Mouse (Mus musculus) limb, embryonic 11.5 days (tissue): Measurements from ENCODE around the gene Olfr50. TPM values are rescaled to one million over a fixed set of nuclear protein-coding genes. Genes with fewer than 3 reads are reported as not detected.

Experiments used
- ATAC-seq: fragments of 200-750 bp; cut with Nextera tagmentation; 2 replicates; pipeline ENCODE4 v1.8.0; 2017; ENCODE audit warnings: low read depth; ENCODE audit not compliant: insufficient number of reproducible peaks, low FRiP score, low TSS enrichment
- DNase-seq: peaks from one replicate; pipeline ENCODE4 v3.0.0-alpha.2; 2015; ENCODE audit warnings: low spot score
- H3K27ac ChIP-seq: fragments of 300-500 bp; sonication (generic); replicated peaks from 2 replicates; pipeline ENCODE4 v1.5.1; 2014; ENCODE audit warnings: low read depth, mild to moderate bottlenecking, low read length
- H3K27me3 ChIP-seq: fragments of 300-500 bp; sonication (generic); 2 replicates; pipeline ENCODE4 v1.6.1; 2014; ENCODE audit warnings: mild to moderate bottlenecking, low read length, mixed read lengths; ENCODE audit not compliant: control insufficient read depth, insufficient read depth
- H3K36me3 ChIP-seq: fragments of 300-500 bp; sonication (generic); 2 replicates; pipeline ENCODE4 v1.6.1; 2014; ENCODE audit warnings: mild to moderate bottlenecking, low read length, moderate library complexity, mixed read lengths; ENCODE audit not compliant: control insufficient read depth, insufficient read depth
- H3K4me1 ChIP-seq: fragments of 300-500 bp; sonication (generic); 2 replicates; pipeline ENCODE4 v1.6.1; 2014; ENCODE audit warnings: low read length, mixed read lengths; ENCODE audit not compliant: control insufficient read depth, insufficient read depth
- H3K4me2 ChIP-seq: fragments of 300-500 bp; sonication (generic); 2 replicates; pipeline ENCODE4 v1.6.1; 2014; ENCODE audit warnings: low read depth, mild to moderate bottlenecking, moderate library complexity; ENCODE audit not compliant: severe bottlenecking
- H3K4me3 ChIP-seq: fragments of 300-500 bp; sonication (generic); 2 replicates; pipeline ENCODE4 v1.5.1; 2014; ENCODE audit warnings: low read depth, low read length
- H3K9ac ChIP-seq: fragments of 300-500 bp; sonication (generic); 2 replicates; pipeline ENCODE4 v1.6.1; 2014; ENCODE audit warnings: mild to moderate bottlenecking, low read length
- H3K9me3 ChIP-seq: fragments of 300-500 bp; sonication (generic); 2 replicates; pipeline ENCODE4 v1.6.1; 2016; ENCODE audit warnings: low read length; ENCODE audit not compliant: control insufficient read depth
- WGBS: fragments of 180-500 bp; shearing (Covaris S2); extraction: QIAGEN DNeasy Blood & Tissue Kit; methylation state at CpG from one replicate; pipeline ENCODE4 v1.1.7; 2014; 5-methylcytosine and 5-hydroxymethylcytosine counted together
- polyA plus RNA-seq: library from polyadenylated mRNA; unstranded; fragments of >200 nt; fragmentation: Nextera tagmentation; extraction: Ambion mirVana; gene quantifications from 2 replicates; pipeline ENCODE4 v1.2.1, GENCODE M21; 2014

The Olfr50 gene
- not detected in 2 replicates for polyA plus RNA-seq

DNA sequence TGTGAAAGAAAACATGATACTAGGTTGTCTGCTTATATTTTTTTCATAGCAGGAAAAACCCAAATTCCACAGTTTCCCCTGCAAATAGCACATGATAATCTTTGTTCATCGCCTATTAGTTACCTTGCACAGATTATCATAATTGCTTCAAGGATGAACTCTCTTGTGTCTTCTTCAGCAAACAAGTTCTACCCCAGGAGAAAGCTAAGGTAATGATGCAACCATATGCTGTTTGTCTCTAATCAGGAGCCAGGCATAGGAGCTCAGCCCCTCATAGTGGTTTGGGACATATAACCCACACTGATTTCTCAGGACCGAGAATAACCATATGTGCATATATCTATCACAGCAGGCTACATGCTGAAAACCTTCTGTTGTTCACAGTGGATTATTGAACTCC, at the start of gene Olfr50:
Gene Olfr50 (plus strand): TSS at position 301 of the 400 bp plus-strand sequence.
- ATAC-seq (no peak), DNase-seq (no peak)
- H3K9ac ChIP-seq = no peak within 1 kb of the TSS
- peaks cover 4% of the 10 kb centered on the region; the same call in 1 of the 2 replicates for H3K9me3 ChIP-seq
- no peak within 1 kb of the TSS for H3K27ac ChIP-seq
- H3K4me2 ChIP-seq = no peak within 1 kb of the TSS
- WGBS = 86% methylated on average over 2 of the region's 2 CpGs
- H3K4me1 ChIP-seq = no peaks in the 10 kb centered on the region
- H3K4me3 ChIP-seq = no peak within 1 kb of the TSS
- H3K27me3 ChIP-seq = no peaks in the 10 kb centered on the region
- H3K36me3 ChIP-seq = no peaks in the 10 kb centered on the region

DNA sequence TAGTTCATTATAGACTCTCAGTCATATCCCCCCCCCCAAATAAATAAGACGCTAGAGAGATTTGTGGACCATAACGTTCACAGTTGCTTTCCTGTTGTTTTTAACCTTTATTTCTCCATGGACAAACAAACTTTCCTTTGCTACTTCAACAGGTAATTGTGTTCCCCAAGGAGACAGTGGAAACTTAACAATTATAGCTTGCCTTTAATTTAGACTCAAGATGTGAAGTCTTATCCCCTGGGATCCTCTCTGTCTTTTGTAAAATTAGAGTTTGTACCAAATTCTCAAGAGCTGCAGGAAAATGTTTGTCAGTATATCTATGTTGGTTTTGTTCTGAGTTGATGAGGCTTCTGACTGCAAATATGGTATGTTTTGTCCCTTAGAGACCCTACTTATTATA, 6.4 kb upstream of the Olfr50 start, which contains the start of gene Olfr348:
Gene Olfr348 (plus strand): TSS at position 301 of the 400 bp plus-strand sequence.
- Histone ChIP-seq H3K4me1 (no peaks in the 10 kb centered on the region), H3K4me3 (no peak within 1 kb of the TSS), H3K9ac (no peak within 1 kb of the TSS), H3K27ac (no peak within 1 kb of the TSS), H3K4me2 (no peak within 1 kb of the TSS), H3K27me3 (no peaks in the 10 kb centered on the region), H3K36me3 (no peaks in the 10 kb centered on the region), H3K9me3 (no peaks in the 10 kb centered on the region)
- ATAC-seq (no peak), DNase-seq (no peak)
- WGBS = 72% methylated on average over 2 of the region's 2 CpGs

DNA sequence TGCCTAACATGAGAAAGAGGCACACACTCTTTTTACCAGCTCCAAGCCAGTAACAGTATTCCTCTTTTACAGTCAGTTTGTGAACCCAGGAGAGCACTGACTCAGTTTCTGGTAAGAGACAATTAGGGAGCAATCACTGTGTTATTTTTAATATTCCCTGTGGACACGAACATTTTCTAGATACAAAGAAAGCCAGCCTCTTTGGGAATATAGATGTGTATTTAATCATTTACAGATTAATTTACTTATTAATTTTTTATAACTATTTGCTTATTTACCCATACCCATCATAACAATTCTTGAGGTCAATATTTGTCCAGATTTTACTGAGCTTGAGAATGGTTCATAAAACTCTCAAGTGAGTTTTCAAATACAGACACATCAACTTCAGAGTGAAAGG, 26.6 kb downstream of the Olfr50 start, which contains the start of gene Olfr3:
Gene Olfr3 (minus strand): TSS at position 101 of the 400 bp plus-strand sequence.
- Histone ChIP-seq H3K4me3 (no peak within 1 kb of the TSS), H3K4me1 (no peaks in the 10 kb centered on the region), H3K27me3 (no peaks in the 10 kb centered on the region), H3K9me3 (no peaks in the 10 kb centered on the region; the same call in 1 of the 2 replicates), H3K27ac (no peak within 1 kb of the TSS), H3K36me3 (no peaks in the 10 kb centered on the region), H3K4me2 (no peak within 1 kb of the TSS), H3K9ac (no peak within 1 kb of the TSS)
- DNase-seq (no peak), ATAC-seq (no peak)
- WGBS = 71% methylated on average over 1 of the region's 1 CpGs

DNA sequence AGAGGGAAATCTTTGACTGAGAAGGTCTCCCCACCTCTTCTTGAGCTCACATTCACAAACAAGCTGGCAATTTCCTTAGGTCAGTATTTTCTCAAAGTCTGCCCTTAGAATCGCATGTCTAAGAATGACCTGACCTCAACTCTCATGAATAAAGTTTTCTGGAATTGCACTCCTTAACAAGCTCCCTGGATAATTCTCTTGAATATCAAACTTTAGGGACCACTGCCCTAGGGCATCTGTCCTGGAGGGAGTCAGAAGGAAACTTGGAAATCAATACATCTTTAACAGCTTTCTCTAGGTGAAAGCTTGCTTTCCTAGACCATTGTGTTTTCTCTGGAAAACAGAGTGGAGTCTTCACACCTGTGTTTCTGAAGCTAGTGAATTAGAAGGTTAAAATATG, 55.7 kb downstream of the Olfr50 start, which contains the start of gene Olfr350:
Gene Olfr350 (plus strand): TSS at position 301 of the 400 bp plus-strand sequence.
- no peak within 1 kb of the TSS for H3K4me3 ChIP-seq
- H3K9me3 ChIP-seq = no peaks in the 10 kb centered on the region; the same call in 1 of the 2 replicates
- no peaks in the 10 kb centered on the region for H3K4me1 ChIP-seq
- H3K27ac ChIP-seq = no peak within 1 kb of the TSS
- no peak within 1 kb of the TSS for H3K9ac ChIP-seq
- no peak within 1 kb of the TSS for H3K4me2 ChIP-seq
- no peaks in the 10 kb centered on the region for H3K27me3 ChIP-seq
- no peak for ATAC-seq
- H3K36me3 ChIP-seq = no peaks in the 10 kb centered on the region
- WGBS = 95% methylated on average over 1 of the region's 1 CpGs
- no peak for DNase-seq

Other genes with a start within 250 kb of the Olfr50 start
- gene Olfr344, start 223.9 kb upstream of the Olfr50 start, polyA plus RNA-seq = not detected in 2 replicates
- not detected in 2 replicates for gene Olfr345, start 150.5 kb upstream of the Olfr50 start, polyA plus RNA-seq
- not detected in 2 replicates for gene Olfr346, start 104.8 kb upstream of the Olfr50 start, polyA plus RNA-seq
- gene Olfr347, start 58.6 kb upstream of the Olfr50 start, polyA plus RNA-seq = not detected in 2 replicates
- not detected in 2 replicates for gene Olfr348, start 6.3 kb upstream of the Olfr50 start, polyA plus RNA-seq
- not detected in 2 replicates for gene Olfr3, start 26.5 kb downstream of the Olfr50 start, polyA plus RNA-seq
- gene Olfr350, start 55.8 kb downstream of the Olfr50 start, polyA plus RNA-seq = not detected in 2 replicates
- not detected in 2 replicates for gene Olfr351, start 72.1 kb downstream of the Olfr50 start, polyA plus RNA-seq
- not detected in 2 replicates for gene Olfr352, start 77.9 kb downstream of the Olfr50 start, polyA plus RNA-seq
- not detected in 2 replicates for gene Olfr353, start 102.4 kb downstream of the Olfr50 start, polyA plus RNA-seq
- gene Olfr354, start 115.1 kb downstream of the Olfr50 start, polyA plus RNA-seq = not detected in 2 replicates
- gene Olfr355, start 138.4 kb downstream of the Olfr50 start, polyA plus RNA-seq = not detected in 2 replicates
- not detected in 2 replicates for gene Olfr356, start 146.6 kb downstream of the Olfr50 start, polyA plus RNA-seq
- gene Olfr357, start 203.3 kb downstream of the Olfr50 start, polyA plus RNA-seq = not detected in 2 replicates
- gene Olfr358, start 218.8 kb downstream of the Olfr50 start, polyA plus RNA-seq = not detected in 2 replicates